Mouse (Mus musculus): ENCODE measurements around the gene Glyat. TPM values are rescaled to one million over a fixed set of nuclear protein-coding genes. Genes with fewer than 3 reads are reported as not detected.
"Not testable (repeated sequence)": the region's sequence is repeated elsewhere in the genome, so short reads cannot be mapped to it uniquely, and the experiment has no call there.

The Glyat gene
- polyA plus RNA-seq, 1 experiment from 2014 or later, result 0.64 TPM

- no peak for DNase-seq (ENCODE audit: low read depth, low spot score)
- POLR2A ChIA-PET, result no interaction called here
- ATAC-seq, result no peak
- in situ Hi-C loops (cut with MboI; ENCODE audit: low pct_unique_long_range_greater_than_20kb), result no loop called here
- CTCF ChIA-PET, result no interaction called here
- TF ChIP-seq CTCF (IDR thresholded peaks at IDR 0.05), result no peak
- no peaks in the 10 kb centered on the region for H3K27me3 ChIP-seq
Observed at GRCm38 (mm10) chr19:12600684-12601480, 32.2 kb upstream of the Glyat start.

DNA sequence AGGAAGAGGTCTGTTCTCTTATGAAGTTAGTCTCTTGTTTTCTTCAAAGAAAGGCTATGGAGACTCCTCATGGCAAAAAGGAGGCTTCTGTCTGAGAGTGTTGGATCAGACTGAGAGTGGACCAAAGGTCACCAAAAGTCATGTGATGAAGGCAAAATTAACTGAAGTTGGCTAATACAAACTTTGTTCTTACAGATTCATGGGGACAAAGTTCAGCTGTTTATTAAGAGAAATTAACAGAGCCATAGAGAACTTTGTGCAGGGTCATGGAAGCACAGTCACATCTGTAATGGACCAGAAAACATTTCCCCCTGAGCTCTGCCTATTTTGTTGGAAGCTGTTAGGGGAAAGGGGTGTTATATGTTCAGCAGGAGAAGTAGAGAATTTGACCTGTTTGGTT lies 24.8 kb upstream of the Glyat start:
- DNase-seq (ENCODE audit: low read depth, low spot score), result no peak
- ATAC-seq, result no peak
- no peak for TF ChIP-seq CTCF (IDR thresholded peaks at IDR 0.05)
- H3K27me3 ChIP-seq, result peaks cover 3% of the 10 kb centered on the region
- ChIA-PET POLR2A (no interaction called here), CTCF (no interaction called here)
- in situ Hi-C loops (cut with MboI; ENCODE audit: low pct_unique_long_range_greater_than_20kb), result no loop called here

GRCm38 (mm10) chr19:12613646-12614045 lies 19.5 kb upstream of the Glyat start:
- no peak for TF ChIP-seq CTCF (IDR thresholded peaks at IDR 0.05)
- no peak for ATAC-seq
- H3K27me3 ChIP-seq, result peaks cover 24% of the 10 kb centered on the region
- no peak for DNase-seq (ENCODE audit: low read depth, low spot score)
- CTCF ChIA-PET, result interaction anchor here (1.0 to 2.6 kb wide), 4 partner anchors 9 to 17 kb away, joined by 3 to 8 read pairs (median 3); no protein-coding TSS in a partner anchor
- in situ Hi-C loops (cut with MboI; ENCODE audit: low pct_unique_long_range_greater_than_20kb), result no loop called here
- POLR2A ChIA-PET, result no interaction called here

DNA sequence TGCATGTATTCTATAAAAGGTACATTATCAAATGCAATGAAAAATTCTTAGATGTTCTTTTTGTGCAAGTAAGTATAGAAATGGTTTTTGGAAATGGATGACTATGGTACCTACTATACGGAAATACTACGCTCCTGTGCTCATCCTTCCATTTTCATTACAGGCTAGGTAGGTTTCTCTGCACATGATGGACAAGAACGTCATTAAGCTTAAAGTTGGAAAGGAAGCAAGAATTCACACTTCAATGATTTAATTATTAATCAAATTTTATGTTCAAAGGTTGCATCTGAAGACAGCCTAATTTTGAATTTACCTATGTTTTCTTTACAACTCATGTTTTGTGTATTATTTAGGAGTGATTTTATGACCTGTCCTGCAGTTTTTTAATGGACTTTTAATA lies 1.2 kb downstream of the Glyat start:
- DNase-seq (ENCODE audit: low read depth, low spot score), result no peak
- ChIA-PET CTCF (no interaction called here), POLR2A (interaction anchor here (0.6 kb wide), 1 partner anchor 170 kb away, joined by 3 read pairs; no protein-coding TSS in a partner anchor)
- no peak for TF ChIP-seq CTCF (IDR thresholded peaks at IDR 0.05)
- ATAC-seq, result no peak
- in situ Hi-C loops (cut with MboI; ENCODE audit: low pct_unique_long_range_greater_than_20kb), result no loop called here
- H3K27me3 ChIP-seq, result peaks cover 5% of the 10 kb centered on the region

GRCm38 (mm10) chr19:12634963-12635362 lies 1.9 kb downstream of the Glyat start:
- ATAC-seq (peak; percentile 78), DNase-seq (ENCODE audit: low read depth, low spot score) (peak; percentile 1)
- in situ Hi-C loops (cut with MboI; ENCODE audit: low pct_unique_long_range_greater_than_20kb), result no loop called here
- no peak for TF ChIP-seq CTCF (IDR thresholded peaks at IDR 0.05)
- POLR2A ChIA-PET, result no interaction called here
- CTCF ChIA-PET, result no interaction called here
- peaks cover 5% of the 10 kb centered on the region for H3K27me3 ChIP-seq

DNA sequence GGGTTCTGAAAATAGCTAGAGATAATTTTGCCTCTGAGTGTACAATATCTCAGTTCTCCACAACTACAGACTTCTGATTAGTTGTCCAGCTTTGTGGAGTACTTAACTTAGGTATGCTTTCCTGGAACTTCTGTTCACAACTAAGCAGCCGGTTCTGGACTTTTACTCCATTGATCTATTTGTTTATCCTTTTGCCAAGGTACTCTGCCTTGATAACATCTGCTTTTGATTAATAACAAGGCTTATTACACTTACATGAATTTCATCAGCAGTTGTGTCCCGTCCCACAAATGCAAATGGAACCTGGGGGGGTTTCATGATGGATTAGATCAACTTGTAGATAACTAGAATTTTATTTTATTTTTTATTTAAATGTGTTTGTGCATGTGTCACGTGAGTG lies 3.8 kb downstream of the Glyat start:
- peaks cover 3% of the 10 kb centered on the region for H3K27me3 ChIP-seq
- POLR2A ChIA-PET, result interaction anchor here (0.7 kb wide), 1 partner anchor 165 kb away, joined by 4 read pairs; no protein-coding TSS in a partner anchor
- CTCF ChIA-PET, result interaction anchor here (2.0 kb wide), 1 partner anchor 12 kb away, joined by 7 read pairs; no protein-coding TSS in a partner anchor
- DNase-seq (ENCODE audit: low read depth, low spot score), result no peak
- no peak for TF ChIP-seq CTCF (IDR thresholded peaks at IDR 0.05)
- no peak for ATAC-seq
- in situ Hi-C loops (cut with MboI; ENCODE audit: low pct_unique_long_range_greater_than_20kb), result no loop called here

- DNase-seq (ENCODE audit: low read depth, low spot score) (no peak), ATAC-seq (no peak)
- in situ Hi-C loops (cut with MboI; ENCODE audit: low pct_unique_long_range_greater_than_20kb), result no loop called here
- CTCF ChIA-PET, result interaction anchor here (0.9 to 1.0 kb wide), 2 partner anchors 19 to 39 kb away, joined by 3 read pairs; no protein-coding TSS in a partner anchor
- POLR2A ChIA-PET, result no interaction called here
- peaks cover 3% of the 10 kb centered on the region for H3K27me3 ChIP-seq
- no peak for TF ChIP-seq CTCF (IDR thresholded peaks at IDR 0.05)
Observed at GRCm38 (mm10) chr19:12638049-12638448, 4.9 kb downstream of the Glyat start.

DNA sequence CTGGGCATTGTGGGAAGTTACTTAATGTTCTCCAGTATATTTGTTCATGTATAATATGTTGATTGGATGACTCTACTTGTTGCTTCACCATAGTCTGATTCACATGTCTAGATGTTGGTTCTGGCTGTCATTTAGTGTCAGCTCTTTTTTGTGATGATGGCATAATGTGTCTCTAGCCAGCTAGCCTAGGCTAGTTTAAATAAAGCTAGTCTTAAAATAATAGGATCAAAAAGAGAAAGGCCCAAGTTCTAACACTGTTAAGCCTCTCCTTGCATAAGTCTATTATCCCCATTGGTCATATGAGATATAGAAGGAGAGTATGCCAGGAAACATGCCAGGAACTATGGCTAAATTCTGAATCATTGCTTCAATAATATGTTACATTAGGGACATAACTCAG lies 16.4 kb downstream of the Glyat start:
- no peaks in the 10 kb centered on the region for H3K27me3 ChIP-seq
- CTCF ChIA-PET, result interaction anchor here (0.8 to 1.7 kb wide), 4 partner anchors 12 to 52 kb away, joined by 3 to 7 read pairs (median 4); no protein-coding TSS in a partner anchor
- POLR2A ChIA-PET, result no interaction called here
- no peak for DNase-seq (ENCODE audit: low read depth, low spot score)
- TF ChIP-seq CTCF (IDR thresholded peaks at IDR 0.05), result no peak
- in situ Hi-C loops (cut with MboI; ENCODE audit: low pct_unique_long_range_greater_than_20kb), result no loop called here
- ATAC-seq, result no peak

DNA sequence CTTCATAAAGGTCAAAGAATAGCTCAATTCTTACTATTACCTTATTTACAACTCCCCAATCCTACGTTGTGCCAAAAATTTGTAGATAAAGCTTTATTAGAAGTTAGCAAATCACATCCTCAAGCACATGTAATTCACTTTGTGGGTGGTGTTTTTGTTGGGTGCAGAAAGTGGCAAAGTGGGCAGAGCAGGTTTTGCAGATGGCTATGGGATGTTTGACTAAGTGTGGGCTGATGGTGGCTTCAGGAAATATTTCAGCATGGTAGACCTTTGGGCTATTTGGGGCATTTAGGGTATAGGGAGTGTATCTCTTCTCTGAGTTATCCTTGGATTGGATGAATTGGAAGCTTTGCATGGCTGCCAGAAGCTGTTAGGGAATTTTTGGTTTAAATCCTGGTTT lies 33.0 kb downstream of the Glyat start:
- ATAC-seq, result no peak
- POLR2A ChIA-PET, result no interaction called here
- no peaks in the 10 kb centered on the region for H3K27me3 ChIP-seq
- TF ChIP-seq CTCF (IDR thresholded peaks at IDR 0.05), result no peak
- CTCF ChIA-PET, result interaction anchor here (1.1 to 1.8 kb wide), 2 partner anchors 9 to 36 kb away, joined by 3 to 5 read pairs; no protein-coding TSS in a partner anchor
- in situ Hi-C loops (cut with MboI; ENCODE audit: low pct_unique_long_range_greater_than_20kb), result no loop called here
- DNase-seq (ENCODE audit: low read depth, low spot score), result no peak

GRCm38 (mm10) chr19:12668601-12669000 lies 35.5 kb downstream of the Glyat start:
- in situ Hi-C loops (cut with MboI; ENCODE audit: low pct_unique_long_range_greater_than_20kb); ATAC-seq; POLR2A ChIA-PET: not testable (repeated sequence)

DNA sequence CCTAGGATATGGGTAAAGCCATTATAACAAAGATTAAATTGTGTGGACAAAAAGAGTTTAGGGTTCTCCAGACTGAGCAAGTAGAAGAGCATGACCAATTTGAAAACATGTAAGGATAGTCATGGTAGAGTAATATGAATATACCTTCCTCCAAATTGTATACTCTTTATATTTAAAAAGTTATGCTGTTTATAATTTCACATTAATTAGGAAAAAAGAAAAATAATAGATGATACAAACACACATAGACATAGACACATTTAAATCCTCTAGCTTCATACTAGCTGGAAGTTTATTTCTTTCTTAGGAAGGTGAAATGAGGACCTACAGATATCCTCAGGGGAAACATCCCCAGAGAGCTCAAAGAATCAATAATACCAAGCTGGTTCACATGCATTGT lies 37.0 kb downstream of the Glyat start, which contains the start of gene Olfr1442:
TSS of gene Olfr1442 (plus strand) at position 301 of the 400 bp plus-strand sequence.
- ATAC-seq, result no peak
- peaks cover 3% of the 10 kb centered on the region for H3K27me3 ChIP-seq
- CTCF ChIA-PET, result interaction anchor here (1.8 kb wide), 1 partner anchor 10 kb away, joined by 4 read pairs; no protein-coding TSS in a partner anchor
- no peak for DNase-seq (ENCODE audit: low read depth, low spot score)
- in situ Hi-C loops (cut with MboI; ENCODE audit: low pct_unique_long_range_greater_than_20kb), result no loop called here
- no peak for TF ChIP-seq CTCF (IDR thresholded peaks at IDR 0.05)
- POLR2A ChIA-PET, result interaction anchor here (0.6 kb wide), 2 partner anchors 8 to 18 kb away, joined by 3 read pairs; no protein-coding TSS in a partner anchor

More at GRCm38 (mm10) chr19:12668601-12669000, 35.5 kb downstream of the Glyat start:
- CTCF ChIA-PET, result interaction anchor here (1.8 kb wide), 1 partner anchor 8 kb away, joined by 4 read pairs; no protein-coding TSS in a partner anchor
- not testable (repeated sequence) for H3K27me3 ChIP-seq; DNase-seq (ENCODE audit: low read depth, low spot score)

All from Patski (cell line).